Mouse (Mus musculus): ENCODE measurements around the gene Ankrd31.
A peak's percentile ranks its signal among the peaks of the same experiment; 100 is the strongest.
"Not testable (repeated sequence)": the region's sequence is repeated elsewhere in the genome, so short reads cannot be mapped to it uniquely, and the experiment has no call there.

Ankrd31 gene

DNA sequence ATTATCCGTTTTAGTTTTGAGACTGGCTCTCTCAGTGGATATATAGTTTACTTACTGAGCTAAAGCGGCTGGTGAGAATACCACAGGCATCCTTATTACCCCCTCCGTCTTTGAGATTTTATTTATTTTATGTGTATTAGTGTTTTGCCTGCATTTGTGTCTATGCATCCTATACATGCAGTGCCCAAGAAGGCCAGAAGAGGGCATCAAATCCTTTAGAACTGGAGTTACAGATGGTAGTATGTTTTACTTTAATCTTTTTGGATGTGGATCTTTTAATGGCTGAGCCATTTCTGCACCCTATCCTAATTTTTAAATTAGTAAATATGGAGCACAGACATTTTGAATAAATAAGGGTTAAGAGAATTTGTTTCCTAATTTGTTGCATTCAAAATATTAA, 107.1 kb downstream of the Ankrd31 start:
- DNase-seq (ENCODE audit: low spot score): peak; percentile 7

GRCm38 (mm10) chr13:96859161-96859560, 111.1 kb downstream of the Ankrd31 start:
- DNase-seq (ENCODE audit: low spot score): no peak

DNA sequence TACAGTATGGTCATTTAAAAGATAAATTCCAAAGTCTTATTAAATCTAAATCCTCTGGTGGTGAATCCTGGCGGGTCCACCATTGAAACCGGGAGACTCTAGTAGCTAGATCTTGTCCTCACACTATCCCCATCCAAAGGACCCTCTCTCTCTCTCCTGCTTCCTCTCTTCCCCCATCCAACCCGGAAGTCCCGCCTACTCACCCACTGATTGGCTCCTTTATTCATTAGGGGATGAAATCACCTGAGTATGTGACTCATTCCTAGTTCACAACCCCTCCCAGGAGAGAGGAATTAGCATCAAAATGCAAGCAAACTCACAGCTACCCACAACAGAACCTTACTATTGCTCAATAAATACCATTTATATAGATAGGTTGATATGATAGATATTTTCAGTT, 122.7 kb downstream of the Ankrd31 start:
- no peak for DNase-seq (ENCODE audit: low spot score)

DNA sequence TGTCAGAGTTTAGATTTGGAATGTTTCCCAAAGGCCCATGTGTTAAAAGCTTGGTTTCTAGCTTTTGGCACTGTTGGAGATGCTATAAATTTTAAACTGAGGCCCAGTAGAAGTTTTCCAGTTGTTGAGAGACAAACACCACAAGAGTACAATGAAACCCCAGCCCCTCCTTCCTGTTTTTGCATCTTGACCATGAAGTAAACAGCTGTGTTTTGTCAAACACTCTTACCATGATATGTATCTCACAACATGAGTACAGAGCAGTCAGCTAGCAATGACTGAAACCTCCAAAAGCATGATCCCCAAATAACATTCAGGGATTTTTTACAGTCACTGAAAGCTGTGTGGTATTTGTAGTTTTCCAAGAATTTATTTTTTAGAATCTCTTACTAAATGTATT, 126.0 kb downstream of the Ankrd31 start:
- DNase-seq (ENCODE audit: low spot score): no peak

GRCm38 (mm10) chr13:96878220-96879057, 130.4 kb downstream of the Ankrd31 start:
- no peak for DNase-seq (ENCODE audit: low spot score)

GRCm38 (mm10) chr13:96884534-96884933, 136.5 kb downstream of the Ankrd31 start:
- DNase-seq (ENCODE audit: low spot score): no peak

- no peak for DNase-seq (ENCODE audit: low spot score)
These were observed 141.9 kb downstream of the Ankrd31 start for GRCm38 (mm10) chr13:96889985-96890384.

DNA sequence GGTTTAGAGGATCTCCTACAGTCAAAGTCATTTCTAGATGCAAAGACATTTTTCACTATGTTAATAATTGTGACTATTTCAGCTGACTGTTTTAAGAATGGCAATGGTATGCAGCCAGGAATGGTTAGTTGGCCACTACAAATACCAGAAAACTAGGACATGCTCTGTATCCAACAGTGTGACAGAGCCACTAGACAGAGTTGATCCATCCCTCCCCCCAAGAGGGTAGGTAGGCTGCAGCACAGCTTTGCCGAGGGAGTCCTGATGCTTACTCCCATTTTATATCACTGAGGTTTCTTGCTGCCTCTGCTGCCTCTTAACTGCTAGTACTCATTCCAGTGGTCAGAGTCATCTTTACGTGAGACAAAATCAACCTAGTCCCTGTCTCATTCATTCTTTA, 147.1 kb downstream of the Ankrd31 start:
- DNase-seq (ENCODE audit: low spot score): no peak

DNA sequence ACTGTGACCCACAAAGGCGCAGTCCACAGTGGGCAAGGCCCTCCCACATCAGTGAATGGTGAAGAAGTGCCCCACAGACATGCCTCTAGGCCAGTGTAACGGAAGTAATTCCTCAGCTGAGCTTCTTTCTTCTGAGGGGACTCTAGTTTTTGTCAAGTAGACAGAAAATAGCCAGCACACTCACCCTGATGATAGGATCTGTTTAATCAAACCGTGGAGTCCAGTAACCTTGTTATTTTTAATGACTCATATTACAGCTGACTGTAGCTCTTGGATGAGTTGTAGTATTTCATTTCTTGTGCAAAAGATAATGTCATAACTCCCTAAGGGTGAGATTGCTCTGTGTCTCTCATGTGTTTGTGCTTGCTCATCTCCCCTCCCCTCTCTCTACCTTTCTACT, 158.6 kb downstream of the Ankrd31 start:
- DNase-seq (ENCODE audit: low spot score): no peak

DNA sequence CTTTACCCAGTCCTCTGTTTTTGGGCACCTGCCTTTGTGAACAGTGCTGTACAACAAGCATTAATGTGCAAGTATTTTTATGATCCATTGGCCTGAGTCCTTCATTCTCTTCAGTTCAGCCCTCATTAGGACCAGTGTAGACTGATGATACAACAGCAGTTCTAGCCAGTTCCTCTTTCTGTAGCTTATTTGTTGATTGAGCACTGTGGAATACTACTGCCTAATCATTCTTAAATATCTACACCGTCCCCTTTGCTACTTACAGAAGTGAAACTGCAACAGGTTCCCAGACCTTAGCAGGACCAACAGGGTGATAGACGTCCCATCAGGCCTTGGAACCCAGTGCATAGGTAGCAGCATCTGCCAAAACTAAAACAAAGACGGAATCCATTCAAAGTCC, 163.1 kb downstream of the Ankrd31 start:
- DNase-seq (ENCODE audit: low spot score): no peak

- DNase-seq (ENCODE audit: low spot score): not testable (repeated sequence)
These were observed 175.1 kb downstream of the Ankrd31 start for GRCm38 (mm10) chr13:96923134-96923533.

GRCm38 (mm10) chr13:96923999-96924961, 176.2 kb downstream of the Ankrd31 start, which contains the start of gene Gcnt4:
Gene Gcnt4, plus strand, starts transcription at chr13:96924689.
- no peak for DNase-seq (ENCODE audit: low spot score)

DNA sequence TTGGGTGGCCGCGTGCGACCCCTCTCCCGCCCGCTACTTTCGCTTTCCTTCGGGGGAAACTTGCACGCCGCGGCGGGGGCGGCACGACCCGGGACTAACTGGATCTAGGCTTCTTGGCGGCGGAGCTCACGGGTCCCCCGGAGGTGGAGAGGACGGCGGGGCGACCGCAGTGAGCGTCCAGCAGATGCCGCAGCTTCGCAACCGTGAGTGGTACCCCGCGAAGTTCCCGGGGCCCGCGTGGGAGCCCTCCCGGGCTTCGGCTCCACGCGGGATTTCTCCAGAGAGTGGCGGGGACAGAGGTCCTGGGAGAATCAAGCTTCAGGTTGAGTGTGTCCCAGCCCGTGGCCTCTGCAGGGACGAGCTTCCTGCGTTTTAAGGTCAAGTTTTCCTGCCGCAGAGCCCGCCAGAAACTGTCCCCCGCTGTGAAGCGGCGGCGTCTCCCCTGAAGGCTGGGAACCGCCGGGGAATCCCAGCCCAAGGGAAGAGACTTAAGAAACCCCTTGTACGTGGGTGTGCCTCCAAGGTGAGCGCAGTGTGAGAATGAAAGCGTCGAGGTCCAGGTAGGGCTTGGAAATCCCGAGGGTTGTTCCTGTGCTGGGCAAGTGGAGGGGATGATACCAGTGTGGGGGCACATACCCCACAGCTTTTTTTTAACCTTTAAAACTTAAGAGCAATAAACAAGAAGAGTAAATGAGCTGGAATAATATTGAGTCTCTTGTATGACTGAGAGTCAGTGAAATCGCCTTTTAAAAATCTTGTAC, 177.1 kb downstream of the Ankrd31 start:
- DNase-seq (ENCODE audit: low spot score): no peak

- DNase-seq (ENCODE audit: low spot score): no peak
These were observed 178.1 kb downstream of the Ankrd31 start for GRCm38 (mm10) chr13:96925991-96926725.

DNA sequence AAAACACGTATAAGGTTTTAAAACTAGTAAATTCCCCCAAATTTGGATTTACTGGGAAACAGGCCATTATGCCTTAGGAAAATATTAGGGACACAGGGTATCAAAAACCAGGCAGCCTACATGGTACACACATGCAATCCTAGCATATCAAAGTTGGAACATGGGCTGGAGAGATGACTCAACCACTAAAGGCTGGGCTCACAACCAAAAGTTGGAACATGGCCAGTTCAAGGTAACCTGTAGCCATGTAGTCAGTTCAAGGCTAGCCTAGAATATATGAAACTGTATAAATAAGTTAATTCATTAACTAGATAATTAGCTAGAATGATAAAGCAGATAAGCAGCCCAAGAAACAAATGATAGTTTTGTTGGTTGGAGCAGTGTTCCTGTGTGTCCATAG, 179.7 kb downstream of the Ankrd31 start:
- no peak for DNase-seq (ENCODE audit: low spot score)

- DNase-seq (ENCODE audit: low spot score): no peak
These were observed 180.5 kb downstream of the Ankrd31 start for GRCm38 (mm10) chr13:96928432-96929039.

GRCm38 (mm10) chr13:96932745-96933144, 184.7 kb downstream of the Ankrd31 start:
- DNase-seq (ENCODE audit: low spot score): no peak

DNA sequence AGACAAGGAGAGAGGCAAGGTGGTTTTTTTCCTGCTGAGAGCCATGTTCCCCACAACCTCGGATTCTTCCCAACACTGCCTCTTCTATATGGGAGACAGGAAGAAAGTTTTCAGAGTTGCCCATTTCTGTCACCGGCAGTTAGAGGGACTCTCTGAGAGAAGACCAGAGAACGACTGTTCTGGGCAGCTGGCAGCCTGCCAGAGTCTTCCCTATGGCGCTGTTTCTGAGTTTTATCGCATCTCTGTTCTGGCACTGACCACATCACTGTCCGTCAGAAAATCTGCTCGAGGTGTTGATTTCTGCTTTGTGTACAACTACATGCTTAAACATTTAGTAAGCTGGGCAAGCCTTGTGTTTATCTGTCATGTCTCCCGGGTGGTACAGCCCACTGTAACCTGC, 185.3 kb downstream of the Ankrd31 start:
- no peak for DNase-seq (ENCODE audit: low spot score)

GRCm38 (mm10) chr13:96936173-96936777, 188.2 kb downstream of the Ankrd31 start:
- DNase-seq (ENCODE audit: low spot score): no peak

DNA sequence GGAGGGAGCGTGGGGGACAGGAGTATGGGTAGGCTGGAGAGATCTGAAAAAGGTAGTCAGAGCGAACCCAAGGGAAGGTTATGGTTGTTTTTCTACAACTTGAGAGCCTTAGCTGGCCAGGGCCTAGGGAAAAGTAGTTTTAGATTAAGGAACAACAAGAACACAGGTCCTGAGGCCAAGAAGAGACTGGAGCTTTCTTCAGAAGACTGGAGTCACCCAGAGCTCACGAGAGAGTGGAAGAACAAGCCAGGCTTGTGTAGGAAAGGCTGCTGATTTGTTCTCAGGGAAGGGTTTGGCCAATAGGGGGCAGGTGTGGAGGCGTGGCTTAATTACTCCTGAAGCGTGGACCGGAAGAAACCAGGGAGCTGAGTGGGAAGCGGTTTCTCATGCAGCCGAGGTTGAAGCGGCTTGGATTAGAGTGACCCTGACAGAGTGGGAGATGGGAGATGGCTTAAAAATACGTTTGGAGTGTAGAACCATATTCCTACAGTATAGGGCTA, 189.0 kb downstream of the Ankrd31 start:
- DNase-seq (ENCODE audit: low spot score): no peak
